Mouse (Mus musculus): ENCODE measurements around the gene Atp8a1.

The Atp8a1 gene

DNA sequence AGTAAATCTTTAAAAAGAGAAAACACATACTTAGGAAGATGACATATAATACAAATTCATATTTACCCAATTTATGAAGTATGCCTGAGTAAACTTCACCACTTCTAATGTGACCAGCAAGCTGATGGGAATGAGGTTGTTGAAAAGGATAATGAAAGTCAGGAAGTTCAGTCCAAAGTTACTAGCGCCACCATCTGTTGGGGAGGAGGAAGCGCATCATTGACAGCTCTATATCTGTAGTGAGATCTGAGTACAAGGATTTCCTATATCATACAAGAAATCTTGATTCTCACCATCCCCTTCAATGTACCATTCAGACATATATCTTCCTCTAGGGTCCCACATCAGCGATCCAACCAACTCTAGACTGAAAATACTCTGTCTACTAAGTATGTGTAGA, 82.4 kb downstream of the Atp8a1 start:
- no peak for DNase-seq (ENCODE audit: low spot score)

DNA sequence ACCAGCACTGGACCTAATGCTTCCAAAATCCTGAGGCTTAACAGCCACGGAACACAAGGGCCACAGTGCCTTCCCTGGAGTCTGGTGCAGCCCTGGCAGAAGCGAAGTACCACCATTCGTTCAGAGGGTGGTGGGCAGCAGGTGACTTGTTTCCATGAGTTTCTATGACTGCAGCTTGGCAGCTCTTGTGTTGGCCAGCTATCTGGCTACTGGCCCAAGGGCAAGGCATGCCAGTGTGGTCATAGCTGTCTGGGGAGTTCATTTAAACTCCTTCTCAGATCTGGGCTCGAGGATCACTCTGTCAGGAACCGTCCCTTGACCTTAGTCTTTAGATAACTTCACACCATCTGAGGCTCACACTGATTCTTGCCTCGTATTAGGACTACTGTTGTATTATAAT, 89.1 kb downstream of the Atp8a1 start:
- DNase-seq (ENCODE audit: low spot score), result no peak

DNA sequence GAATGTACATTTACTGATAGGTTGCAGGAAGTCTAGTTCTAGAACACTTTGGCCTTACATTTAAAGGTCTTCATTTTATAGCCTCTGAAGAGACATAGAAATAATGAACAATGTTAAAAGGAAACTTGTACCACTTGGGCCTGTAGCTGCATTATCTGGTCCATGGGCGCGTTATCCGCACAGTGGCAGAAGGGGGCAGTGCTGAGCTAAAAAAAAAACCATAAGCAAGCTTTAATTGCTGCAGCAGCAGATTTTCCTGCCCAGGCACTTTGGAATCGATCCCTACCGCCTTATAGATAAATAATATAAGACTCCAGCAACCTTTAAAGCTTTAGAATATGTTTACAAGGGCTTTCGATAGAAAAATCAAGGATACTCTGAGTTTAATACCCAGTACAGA, 91.1 kb downstream of the Atp8a1 start:
- no peak for DNase-seq (ENCODE audit: low spot score)

DNA sequence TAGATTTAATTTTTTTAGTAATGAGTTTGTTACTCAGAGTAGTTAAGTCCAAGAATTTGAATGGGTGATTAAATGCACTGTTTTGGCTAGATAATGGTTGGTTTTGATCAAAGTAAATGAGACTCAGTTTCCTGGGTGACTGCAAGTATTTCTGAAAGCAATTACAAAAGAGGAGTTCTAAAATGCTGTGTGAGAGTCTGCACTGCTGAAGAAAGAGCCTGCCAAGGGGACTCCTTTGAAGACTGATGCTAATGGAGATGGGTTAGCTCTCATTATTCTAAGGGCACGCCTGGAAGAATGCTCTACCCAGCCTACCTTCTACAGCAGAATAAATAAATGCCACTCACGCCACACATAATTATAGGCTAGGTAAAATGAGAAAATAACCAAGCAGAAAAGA, 94.2 kb downstream of the Atp8a1 start:
- DNase-seq (ENCODE audit: low spot score), result no peak

DNA sequence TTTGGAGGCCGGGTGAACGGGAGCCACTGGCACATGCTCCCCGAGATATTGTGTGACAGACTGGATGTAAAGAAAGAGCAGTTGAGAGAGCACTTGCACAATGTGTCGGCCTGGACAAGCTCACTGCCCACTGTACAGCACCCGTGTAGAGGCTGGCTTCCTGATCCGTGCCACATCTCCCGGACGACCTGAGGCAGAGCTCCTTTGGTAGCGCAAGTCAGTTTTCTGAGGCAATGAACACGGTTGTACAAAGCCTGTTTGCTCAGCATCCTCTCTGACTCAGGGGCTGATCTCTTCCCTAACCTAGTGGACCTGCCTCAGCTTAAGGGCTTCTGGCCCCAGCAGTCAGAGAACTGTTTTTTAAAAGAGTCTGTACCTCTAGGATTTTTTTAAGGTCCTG, 94.6 kb downstream of the Atp8a1 start:
- DNase-seq (ENCODE audit: low spot score), result no peak

DNA sequence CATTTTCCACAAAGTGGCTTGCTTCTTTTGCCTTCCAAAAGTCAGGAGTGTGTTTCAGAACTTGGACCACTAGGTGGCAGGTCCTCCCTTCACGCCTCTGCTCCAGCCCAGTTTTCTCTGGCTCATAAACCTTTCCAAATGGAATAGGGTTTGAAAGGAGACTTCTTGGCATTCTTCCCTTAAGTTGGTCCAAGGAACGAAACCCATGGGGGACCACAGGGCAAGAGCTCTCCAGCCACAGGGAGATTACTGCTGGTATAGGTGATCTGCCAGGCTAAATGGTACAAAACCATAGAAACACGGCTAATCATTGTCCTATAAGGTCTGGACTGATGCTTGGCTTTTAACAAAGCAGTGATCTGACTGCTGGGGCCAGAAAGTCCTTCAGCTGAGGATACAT, 95.2 kb downstream of the Atp8a1 start:
- DNase-seq (ENCODE audit: low spot score), result no peak

DNA sequence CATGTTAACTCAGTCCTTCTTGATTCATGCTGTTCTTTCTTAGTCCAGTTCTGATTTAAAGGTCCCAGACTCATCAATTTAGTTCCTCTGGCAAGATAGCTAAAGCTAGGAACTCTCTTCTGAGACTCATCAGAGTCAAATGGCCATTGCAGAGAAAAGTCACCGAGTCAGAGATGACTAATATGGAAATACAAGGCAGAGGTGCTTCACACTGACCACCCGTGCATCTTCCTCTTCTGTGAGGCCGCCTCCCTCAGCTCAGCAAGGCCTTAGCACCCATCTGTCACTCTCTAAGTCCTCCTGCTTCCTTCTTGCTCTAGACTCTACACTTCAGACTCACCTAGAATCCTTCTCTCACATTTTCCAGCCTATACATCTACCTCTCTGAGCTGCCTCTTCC, 108.0 kb downstream of the Atp8a1 start:
- no peak for DNase-seq (ENCODE audit: low spot score)

DNA sequence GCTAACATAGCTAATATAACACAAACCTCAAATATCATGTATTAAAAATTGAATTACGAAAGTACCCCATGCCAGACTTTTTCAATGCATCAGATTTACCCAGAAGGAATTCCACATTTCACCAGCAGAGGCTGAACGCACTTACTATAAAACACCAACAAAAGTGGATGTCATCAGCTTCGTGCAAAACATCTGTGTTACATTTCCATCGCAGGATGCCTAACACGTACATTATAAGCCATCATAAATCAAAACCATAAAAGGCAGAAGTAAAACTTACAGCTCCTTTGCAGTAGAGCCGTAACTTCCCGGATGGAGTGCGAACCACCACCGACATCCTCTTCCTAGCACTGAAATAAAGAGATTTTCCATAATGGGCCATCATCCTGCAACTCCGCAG, 109.1 kb downstream of the Atp8a1 start:
- no peak for DNase-seq (ENCODE audit: low spot score)

DNA sequence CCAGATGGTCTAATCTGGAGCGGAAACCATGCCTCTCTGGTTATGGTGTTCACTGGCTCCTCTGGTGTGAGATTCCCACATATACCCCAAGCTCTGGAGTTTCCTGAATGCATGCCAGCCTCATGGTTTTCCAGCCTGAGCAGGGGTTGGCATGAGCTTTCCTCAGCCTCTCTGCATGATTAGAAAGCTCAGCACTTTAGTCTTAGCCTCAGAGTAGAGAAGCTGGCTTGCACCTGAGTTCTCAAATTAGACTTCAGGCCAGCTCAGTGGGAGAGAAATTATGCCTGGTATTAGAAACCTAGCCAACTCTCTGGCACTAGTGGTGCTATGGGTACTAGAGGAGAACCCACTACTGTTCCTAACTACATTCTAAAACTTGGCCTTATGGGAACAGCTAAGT, 111.5 kb downstream of the Atp8a1 start:
- no peak for DNase-seq (ENCODE audit: low spot score)

DNA sequence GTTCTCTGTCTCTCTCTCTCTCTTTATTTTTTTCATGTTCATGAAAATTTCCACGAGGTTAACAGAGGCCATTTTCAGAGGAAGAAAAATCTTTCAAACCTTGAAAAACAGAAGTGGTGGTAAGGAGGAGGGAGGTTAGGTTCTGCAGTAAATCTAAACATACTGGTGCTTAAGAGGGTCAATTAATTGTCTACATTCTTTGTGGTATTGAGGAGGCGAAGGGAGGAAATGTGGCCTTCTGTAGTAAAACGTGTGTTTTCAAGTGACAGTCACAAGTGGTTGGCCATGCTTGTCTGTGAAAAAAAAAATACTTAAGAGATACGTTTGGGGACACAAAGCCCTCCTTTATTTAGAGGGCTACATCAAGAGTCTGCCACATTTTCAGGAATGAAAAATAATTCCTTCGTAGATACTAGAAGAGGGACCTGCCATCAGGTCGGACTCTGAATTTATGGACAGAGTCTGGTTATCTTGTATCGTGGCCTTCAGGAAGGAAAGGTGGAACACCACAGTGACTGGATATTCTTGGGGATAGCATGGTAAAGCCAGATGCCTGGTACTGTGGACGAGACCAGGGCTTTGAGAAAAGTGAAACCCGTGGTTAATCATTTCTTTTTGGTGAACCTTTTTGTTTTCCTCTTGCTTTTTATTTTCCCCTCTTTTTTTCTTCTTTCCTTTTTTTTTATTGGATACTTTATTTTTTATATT, 113.5 kb downstream of the Atp8a1 start:
- no peak for DNase-seq (ENCODE audit: low spot score)

DNA sequence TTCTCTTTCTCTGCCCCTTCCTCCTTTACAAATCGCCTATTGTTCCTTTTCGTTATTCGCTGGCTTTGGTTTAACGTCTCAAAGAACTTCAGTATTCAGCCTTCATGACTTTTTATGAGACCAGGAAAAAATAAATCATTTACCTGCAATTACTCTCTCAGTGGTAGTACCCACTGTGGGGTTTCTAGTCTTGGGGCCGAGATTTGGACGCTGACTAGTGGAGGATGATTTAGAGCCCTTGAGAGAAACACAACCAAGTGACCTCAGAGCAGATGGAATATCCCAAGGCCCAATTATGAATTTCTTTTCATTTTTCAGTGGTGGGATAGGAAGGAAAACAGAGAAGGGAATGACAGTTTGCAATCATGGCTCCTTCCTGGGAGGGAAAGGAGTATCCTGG, 114.1 kb downstream of the Atp8a1 start:
- DNase-seq (ENCODE audit: low spot score), result no peak

DNA sequence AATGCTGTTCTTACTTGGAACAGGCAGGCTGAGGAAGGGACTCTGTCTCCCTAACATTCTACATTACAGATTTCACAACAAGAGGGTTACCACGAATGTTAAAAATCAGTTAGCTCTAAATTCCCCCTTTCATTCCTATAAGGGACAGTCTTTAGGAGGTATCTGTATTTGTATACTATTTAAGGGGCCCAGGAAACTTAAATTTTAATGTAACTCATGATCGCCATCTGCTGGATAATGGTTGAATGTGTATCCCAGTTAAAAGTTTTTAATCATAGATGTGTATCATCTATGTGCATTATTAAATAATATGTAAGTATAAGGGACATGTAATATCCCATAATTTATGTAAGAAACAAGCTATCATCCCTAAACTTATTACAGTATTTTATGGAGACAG, 119.5 kb downstream of the Atp8a1 start:
- DNase-seq (ENCODE audit: low spot score), result no peak

DNA sequence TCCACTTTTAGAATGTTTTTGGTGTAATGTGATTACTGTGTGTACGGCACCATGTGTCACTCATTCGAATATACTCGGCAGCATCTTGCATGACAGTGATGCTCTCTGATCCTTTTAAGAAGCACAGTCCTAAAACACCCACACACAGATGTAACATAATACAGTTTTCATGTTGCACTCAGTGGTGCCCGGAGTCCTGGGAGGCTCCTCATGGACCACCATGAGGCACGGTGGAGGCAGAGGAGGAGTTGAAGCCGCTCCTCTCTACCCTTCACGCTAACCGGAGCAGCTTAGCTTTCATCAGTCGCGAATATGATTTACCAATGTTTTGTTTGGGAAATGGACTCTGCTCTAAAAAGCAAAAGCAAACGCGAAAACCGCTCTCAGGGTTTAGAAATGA, 120.4 kb downstream of the Atp8a1 start:
- no peak for DNase-seq (ENCODE audit: low spot score)

DNA sequence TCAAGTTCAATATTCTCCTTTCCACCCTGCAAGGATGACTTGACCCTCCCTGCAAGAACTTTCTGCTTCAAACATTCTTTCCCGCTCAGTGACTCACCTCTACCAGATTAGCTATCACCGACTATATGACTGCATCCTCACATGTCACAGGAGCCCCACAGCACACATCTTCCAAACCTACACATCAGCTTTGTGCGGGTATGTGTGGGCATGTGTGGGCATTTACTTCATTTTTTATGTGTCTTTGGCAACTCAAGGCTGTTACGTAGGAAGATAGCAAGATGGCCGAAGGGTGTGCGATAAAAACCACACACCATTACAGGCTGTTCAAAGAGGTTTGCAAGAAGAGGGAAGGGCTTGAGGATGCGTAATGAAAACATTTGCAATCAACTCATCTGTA, 145.6 kb downstream of the Atp8a1 start:
- no peak for DNase-seq (ENCODE audit: low spot score)

DNA sequence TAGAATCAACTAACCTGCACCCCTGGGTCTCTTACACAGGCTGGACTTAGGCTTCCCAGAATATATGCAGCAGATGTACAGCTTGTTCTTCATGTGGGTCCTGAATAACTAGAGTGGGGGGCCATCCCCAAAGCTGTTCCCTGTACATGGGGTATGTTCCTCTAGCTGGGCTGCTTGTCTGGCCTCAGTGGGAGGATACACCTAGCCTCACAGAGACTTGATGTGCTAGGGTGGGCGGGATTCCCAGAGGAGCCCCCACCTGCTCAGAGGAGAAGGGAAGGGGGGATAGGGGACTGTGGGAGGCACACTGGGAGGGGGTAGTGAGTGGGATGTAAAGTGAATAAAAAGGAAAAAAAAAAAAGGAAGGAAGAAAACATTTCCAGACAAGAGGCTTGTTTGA, 147.8 kb downstream of the Atp8a1 start:
- no peak for DNase-seq (ENCODE audit: low spot score)

DNA sequence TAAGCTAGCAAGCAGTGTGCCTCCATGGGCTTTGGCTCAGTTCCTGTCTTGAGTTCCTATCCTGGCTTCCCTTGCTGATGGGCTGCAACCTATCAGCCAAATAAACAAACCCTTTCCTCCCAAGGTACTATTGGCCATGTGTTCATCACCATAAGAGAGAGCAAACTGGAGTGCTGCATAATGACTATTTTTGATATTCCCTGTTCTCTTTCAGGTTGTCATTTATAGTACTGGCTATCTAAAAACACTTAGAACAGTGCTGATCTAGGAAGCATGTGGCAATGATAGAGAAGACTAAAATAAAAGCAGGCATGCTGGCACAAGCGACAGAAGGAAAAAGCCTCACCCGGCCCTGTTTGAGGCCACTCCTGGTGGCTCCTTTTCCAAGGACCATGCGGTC, 149.1 kb downstream of the Atp8a1 start:
- no peak for DNase-seq (ENCODE audit: low spot score)

DNA sequence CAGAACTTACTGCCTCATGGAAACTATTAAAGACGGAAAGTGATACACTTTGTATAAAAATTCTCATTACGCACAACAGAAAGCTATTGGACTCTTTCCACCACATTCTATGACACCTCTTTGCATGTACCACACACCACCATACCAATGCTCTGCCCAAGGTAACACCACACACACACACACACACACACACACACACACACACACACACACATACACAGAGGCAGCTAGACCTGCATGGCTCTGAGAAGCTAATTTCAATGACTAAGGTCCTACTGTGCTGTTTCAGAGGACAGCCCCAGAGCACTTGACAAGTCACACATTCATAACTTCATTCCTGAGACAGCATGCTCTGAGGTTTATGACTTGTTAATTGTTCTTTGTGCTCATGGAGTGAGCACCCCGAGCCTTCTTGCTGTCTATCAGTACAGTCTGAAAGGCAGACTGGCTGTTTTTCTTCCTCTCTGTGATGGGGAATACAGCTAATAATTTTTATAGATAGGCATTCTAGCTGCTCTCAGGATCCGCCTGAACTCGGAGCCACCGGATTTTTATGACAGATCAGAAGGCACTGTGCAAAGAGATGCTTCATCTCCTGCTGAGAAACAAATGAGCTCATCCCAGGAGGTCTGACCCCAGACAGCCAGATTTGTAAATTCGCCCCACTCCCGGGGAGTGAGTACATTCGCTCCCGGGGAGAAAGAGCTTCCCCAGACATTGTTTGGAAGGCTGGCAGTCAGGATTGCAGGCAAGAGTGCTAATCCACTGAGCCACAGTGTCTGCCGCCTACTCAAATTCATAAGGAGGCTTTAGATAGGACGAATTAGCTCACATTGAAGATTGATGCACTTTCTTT, 150.3 kb downstream of the Atp8a1 start:
- no peak for DNase-seq (ENCODE audit: low spot score)

DNA sequence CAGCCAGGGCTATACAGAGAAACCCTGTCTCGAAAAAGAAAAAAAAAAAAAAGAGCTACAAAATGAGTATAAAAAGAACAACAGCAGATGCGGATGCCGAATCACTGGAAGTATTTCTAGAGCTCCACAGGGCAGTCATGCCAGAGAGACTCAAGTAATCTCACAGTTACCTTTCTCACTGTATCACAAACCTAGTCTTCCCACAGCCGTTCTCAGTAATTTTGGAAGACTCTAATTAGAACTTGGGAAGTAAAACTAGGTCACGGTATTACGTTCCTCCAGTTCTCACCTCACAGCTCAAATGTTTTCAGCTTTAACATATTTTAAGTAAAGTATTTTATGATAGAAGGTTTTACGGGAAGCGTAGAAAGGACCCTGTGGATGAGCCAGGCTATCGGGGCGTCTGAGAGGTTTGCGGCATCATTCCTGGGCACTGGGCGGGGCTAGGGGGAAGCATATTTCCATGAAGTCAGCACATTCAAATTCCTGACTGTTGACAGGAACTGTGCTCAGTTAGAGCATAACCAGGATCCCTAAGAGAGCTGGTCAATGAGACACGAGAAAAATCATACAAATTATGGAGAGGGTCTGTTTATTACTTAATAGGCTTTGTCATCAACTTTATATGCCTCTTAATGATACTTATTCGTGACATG, 152.1 kb downstream of the Atp8a1 start:
- no peak for DNase-seq (ENCODE audit: low spot score)

DNA sequence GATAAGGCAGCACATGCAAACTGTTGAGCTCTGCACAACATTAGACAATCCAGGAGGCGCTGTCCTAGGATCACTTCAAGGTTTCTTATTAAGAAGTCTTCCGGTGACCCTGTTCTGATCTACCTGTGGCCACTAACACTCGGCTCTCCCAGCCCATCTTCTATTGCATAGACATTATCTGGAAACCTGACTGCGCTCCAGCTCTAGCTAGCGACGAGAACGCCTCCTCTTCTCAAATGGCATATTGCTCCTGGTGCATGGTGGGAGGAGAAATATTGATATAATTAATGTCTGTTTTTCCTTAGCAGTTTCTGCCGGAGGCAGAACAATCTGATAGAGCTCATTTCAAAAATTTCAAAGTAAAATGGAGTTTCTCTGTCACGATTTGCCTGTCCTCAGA, 156.9 kb downstream of the Atp8a1 start:
- no peak for DNase-seq (ENCODE audit: low spot score)

DNA sequence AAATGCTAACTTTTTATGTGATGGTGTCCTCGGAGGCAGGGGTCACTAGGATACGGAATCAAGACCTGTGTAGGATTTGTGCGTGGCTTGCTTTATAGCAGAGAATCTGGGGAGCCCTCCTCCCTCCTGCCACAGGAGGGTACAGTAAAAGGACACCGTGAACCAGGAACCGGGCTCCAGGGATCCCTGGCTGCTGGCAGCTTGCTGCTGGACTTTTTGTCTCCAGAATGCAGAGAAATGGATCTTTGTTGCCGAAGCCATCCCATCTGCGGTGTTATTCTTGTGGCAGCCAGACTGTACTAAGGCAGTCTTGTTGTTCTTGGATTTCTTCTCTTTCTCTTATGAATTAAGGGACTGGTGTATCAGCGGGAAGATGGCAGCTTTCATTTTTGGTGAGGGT, 159.2 kb downstream of the Atp8a1 start:
- DNase-seq (ENCODE audit: low spot score), result no peak

DNA sequence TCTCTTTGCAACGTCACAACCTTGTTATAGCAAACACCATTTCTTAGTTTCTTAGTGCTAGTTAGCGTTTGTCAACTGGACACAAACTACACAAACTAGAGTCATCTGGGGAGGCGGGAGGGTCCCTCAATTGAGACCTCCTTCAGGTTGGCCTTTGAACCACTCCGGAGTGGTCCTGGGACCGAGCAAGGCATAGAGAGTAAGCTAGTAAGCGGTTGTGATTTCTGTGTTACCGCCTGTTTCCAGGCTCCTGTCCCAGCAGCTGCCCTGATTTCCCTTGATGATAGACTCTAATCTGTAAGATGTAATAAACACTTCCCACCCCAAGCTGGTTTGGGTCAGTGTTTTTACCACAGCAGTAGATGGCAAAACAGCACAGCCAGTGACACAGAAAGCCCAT, 161.3 kb downstream of the Atp8a1 start:
- no peak for DNase-seq (ENCODE audit: low spot score)

DNA sequence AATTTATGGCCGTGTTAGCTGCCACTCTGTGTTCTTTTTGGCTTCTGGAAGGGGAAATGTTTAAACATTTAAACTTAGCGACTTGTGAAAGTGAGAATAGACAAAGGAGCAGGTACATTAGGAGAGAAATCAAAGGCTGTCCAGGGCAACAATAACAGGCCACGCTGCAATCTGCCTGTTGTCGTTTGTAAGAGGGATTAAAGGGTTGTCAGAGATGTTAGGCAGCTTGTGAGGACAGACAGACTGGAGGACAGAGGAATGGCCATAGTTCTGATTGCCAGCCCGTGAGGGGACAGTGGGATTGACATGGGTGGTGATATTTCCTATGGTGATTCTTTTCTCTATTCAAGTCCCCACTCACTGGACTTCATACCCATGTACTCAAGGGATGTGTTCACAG, 161.8 kb downstream of the Atp8a1 start:
- no peak for DNase-seq (ENCODE audit: low spot score)

DNA sequence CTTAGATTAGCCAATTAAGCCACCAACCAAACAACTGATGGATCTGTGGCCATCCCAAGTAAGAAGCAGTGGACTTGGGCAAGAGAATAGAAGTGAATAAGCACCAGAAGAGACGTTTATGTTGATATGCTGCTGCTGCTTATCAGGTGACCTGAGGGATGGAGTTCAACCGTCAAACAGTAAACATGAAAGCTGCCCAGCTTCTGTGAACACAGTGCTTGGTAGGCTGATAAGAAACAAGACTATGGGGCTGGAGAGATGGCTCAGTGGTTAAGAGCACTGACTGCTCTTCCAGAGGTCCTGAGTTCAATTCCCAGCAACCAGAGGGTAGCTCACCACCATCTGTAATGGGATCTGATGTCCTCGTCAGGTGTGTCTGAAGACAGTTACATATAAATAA, 168.4 kb downstream of the Atp8a1 start:
- no peak for DNase-seq (ENCODE audit: low spot score)

All from urinary bladder, postnatal 10 days (tissue).